Mouse (Mus musculus) adrenal gland, adult (tissue): ENCODE results near the gene Gm45213.

Source experiments
- DNase-seq, 2 experiments: peaks; one replicate each; pipeline ENCODE4 v3.0.0; 2022 to 2023; ENCODE audit warnings: low spot score in 1 of 2; ENCODE audit not compliant: inconsistent age in 2 of 2

Gene Gm45213

DNA sequence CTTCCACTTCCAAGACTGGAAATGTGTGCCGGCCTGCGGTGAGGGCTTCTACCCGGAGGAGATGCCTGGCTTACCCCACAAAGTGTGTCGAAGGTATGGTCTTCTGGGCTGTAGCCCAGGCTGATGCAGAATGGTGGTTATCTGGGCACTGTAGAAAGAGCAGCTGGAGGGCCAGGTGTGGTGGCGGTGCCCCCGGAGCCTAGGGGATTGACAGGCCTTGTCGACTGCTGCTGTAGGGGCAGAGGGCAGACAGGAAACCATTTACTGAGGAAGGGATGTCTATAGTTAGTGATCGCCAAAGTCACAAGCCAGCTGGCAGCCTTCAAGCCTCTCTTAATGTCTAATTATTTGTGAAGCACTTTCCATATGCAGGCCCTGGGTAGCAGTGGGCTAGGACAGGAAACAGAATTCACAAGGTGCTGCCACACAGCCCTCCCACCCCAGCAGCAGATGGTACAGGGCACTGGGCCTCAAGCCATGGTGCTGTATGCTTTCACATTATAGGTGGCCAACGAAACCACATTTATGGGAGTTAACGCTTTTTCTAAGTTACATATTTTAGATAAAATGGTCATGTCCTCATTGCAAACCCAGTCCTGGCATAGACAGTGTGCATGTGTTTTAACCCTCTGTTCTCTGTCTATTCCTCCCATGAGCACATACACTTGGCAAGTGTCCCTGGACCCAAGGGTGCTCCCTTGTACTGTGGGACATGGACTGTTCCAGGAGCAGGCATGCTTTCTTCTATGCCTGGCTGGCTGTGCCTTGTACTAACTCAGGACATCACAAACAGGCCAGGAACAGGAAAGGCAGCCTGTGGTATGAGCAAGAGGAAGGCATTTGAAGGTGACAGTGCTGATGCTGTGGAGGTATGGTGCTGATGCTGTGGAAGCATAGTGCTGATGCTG lies at the start of gene Gm45213:
Gene Gm45213 (plus strand): TSS at position 51 of the 908 bp plus-strand sequence.
- no peak for DNase-seq

GRCm38 (mm10) chr7:66001035-66001754 lies 42.2 kb upstream of the Gm45213 start:
- no peak for DNase-seq

DNA sequence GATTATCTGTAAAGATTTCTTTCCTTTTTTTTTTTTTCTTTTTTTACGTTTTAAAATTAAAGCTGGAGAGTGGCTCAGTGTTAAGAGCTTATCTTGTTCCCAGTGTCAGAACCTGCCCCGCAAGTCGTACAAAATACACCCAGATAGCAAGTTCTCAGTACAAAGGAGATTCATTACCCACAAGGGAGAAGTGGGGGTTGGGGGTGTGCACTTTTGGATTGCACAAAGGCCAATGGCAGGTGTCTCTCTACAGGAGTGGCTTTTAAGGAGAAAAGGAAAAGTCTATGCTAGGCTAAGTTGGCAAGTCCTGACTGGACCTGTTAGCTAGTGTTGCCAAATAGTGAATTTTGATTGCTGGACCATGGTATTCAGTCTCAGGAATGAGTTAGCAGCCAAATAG lies 41.6 kb upstream of the Gm45213 start:
- no peak for DNase-seq

- DNase-seq: peak in 1 of 2 experiments; percentile 23
Measured at GRCm38 (mm10) chr7:66003447-66003846, 40.0 kb upstream of the Gm45213 start.

- no peak for DNase-seq
Measured at GRCm38 (mm10) chr7:66003865-66004638, 39.4 kb upstream of the Gm45213 start.

DNA sequence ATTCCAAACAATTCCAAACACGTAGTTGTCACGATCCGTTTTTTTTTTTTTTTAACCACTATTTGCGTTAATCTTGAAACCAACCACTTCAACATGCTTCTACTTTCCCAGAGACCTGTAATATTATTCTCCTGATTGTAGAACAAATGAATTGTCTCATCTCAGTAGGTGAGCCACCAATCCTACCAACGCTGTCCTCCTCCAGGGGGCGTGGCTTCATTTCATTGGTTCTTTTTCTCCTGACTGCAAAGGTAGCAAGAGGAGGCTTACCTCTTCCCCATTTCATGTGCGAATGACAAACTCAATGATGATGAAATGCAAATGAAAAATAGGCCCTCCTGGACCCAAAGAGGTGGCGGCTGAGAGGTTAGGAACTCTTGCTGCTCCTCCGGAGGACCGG lies 38.3 kb upstream of the Gm45213 start:
- DNase-seq: no peak

DNA sequence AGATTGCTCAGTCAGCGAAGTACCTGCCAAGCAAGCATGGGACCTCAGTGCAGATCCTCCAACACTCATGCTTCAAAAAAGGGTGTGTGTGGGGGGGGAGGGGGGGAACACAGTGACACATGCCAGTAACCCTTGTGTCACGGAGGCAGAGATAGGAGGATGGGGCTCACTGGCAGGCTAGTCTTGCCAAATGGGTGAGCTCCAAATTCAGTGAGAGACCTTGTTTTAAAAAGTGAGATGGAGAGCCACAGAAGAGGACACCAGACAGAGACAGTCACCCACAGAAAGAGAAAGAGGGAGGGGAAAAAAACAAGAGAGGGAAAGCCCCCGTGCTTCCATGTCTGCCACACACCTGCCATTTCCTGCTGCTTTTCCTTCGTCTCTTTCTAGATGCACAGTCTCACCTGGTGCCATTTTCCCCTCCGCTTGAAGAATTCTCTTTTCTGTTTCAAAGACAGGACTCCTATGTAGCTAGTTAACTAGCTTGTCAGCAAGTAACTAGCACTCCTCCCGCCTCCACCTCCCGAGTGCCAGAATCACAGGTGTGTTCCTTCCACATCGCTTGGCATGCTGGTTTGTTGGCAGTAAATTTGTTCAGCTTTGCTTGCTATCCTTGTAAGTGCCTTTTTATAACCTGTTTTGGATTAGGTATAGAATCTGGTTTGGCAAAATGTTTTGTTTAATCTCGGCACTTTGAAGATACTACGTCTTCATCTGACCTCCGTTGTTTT lies 35.1 kb upstream of the Gm45213 start:
- DNase-seq: no peak

DNA sequence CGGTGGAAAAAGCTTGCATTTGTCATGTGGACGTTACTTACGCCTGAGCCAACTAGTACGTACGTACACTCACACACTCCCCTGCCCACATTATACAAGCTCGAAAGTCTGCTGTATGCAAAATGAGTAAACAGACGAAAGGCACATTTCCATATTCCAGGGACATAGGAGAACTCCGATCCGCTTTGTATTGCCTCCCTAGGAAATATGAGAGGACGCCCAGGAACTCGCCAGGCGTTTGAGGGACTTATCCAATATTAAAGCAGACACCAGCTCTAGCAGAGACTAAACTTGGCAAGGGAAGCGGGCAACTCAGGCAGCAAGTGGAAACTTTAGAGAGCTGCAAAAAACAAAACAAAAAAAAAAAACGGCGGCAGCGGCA lies 34.5 kb upstream of the Gm45213 start:
- DNase-seq: no peak

- no peak for DNase-seq
Measured at GRCm38 (mm10) chr7:66010518-66010917, 32.9 kb upstream of the Gm45213 start.

- DNase-seq: peak in 1 of 2 experiments; percentile 32
Measured at GRCm38 (mm10) chr7:66027747-66028146, 15.7 kb upstream of the Gm45213 start.

GRCm38 (mm10) chr7:66028766-66029512 lies 14.5 kb upstream of the Gm45213 start:
- DNase-seq: no peak

GRCm38 (mm10) chr7:66036809-66037208 lies 6.6 kb upstream of the Gm45213 start:
- no peak for DNase-seq

- peak in 1 of 2 experiments; percentile 40 for DNase-seq
Measured at GRCm38 (mm10) chr7:66038261-66038660, 5.1 kb upstream of the Gm45213 start.

DNA sequence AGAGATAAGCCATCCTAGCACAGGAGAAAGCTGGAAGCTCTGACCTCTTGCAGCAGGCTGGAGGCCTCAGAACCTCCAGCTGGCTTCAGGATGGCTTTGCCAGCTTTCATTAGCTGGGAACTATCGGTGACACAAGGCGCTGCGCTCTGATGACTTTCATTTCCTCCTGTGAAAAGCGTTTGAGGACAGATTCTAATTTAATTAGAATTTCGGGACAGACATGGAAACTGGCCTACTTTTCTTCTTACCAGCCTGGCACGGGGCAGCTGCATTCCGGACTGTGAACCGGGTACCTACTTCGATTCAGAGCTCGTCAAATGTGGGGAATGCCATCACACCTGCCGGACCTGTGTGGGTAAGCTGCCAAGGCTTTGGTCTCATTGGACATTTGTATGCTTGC lies 4.7 kb upstream of the Gm45213 start:
- DNase-seq: peak in 1 of 2 experiments; percentile 19

DNA sequence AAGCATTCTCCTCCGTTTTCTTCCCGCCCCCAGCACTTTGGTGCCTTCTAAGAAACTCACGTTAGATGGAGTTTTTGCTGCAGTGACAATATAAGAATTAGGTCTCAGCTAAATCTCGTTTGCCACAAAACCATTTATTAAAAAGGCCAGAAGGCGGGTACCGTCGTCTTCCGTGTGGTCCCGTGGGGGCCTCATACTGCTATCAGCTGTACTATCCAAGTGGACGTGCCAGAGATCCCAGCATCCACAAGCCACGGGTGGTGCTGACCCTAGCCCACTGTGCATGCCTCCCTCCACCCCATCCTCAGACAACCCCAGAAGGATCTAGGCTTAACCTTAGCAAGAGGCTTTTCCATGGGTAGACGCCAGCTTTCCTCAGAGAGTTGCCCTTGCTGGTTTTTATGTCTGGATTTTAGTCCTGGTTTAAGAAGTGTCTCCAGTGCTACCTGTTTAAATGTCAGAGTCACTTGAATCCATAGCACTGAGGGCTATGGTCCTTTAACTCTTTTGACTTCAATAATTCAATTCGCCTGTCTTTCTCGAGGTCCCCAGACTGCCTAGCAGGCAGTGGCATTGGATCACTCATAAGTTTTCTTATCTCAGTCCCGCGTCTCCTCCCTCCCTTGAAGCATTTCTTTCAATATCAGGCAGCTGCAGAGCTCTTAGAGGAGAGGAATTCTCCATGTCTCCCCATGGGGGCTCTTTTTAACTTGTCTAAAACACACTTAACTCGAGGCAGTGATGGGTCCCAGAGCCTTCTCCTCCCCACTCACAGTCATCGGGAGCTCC lies 3.2 kb upstream of the Gm45213 start:
- no peak for DNase-seq

GRCm38 (mm10) chr7:66044617-66045016 lies 1.2 kb downstream of the Gm45213 start:
- DNase-seq: peak in 1 of 2 experiments; percentile 24

GRCm38 (mm10) chr7:66046921-66047918 lies 3.8 kb downstream of the Gm45213 start:
- peak in 1 of 2 experiments; percentile 17 for DNase-seq

- DNase-seq: no peak
Measured at GRCm38 (mm10) chr7:66047975-66048374, 4.6 kb downstream of the Gm45213 start.
